11 mouse cellular contexts compared by ENCODE assay signal in the genomic region with DNA sequence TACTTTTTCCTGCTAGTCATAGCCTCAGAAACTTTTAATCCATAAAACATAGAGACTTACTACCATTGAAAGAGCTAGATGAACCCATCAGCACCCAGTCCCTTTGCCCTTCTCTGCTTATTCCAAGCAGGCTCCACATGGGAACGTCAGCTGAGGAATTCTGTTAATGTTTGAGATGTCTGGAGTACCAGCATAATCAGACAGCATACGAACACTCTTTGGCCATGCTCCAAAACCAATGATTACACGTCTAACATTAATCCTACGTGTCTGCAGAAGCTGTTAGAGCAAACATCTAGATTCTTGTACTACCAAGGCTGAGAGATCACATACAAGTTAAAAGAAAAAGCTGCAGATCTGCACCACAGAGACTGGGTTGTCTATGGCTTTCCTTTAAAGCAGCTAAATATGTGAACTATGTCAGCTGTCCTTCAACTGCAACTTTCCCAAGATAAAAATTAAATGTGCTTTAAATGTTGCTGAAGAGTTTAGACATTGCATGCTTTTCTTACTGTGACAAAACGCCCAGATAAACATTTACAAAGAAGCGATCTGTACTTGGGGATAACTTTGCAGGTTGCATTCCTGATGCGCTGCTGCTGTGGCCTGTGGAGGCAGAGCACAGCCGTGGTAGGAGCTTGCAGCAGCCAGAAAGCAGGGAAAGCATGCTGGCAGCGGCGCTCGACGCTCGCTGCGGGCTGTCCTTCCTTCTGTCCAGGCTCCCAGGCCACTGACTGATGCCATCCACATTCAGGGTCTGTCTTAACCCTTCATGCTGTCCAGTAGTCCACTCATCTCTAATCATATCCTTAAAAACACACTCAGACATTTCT. TPM values are rescaled to one million over a fixed set of nuclear protein-coding genes. Genes with fewer than 3 reads are reported as not detected.
A peak's percentile ranks its signal among the peaks of the same experiment; 100 is the strongest.
DNase-seq lines count a peak whose midpoint lies in the region; ATAC-seq lines count a peak whose summit lies in the region.
"Had no signal": no experiment of that assay in that cellular context is flagged by ENCODE, and none has a peak within 500 bp of the region (broad histone marks: within the 10 kb centered on the region; RNA-seq: fewer than 3 reads in every experiment).

No protein-coding gene starts in this region.

- no peak overlapping the region for H3K9ac ChIP-seq in kidney, embryonic 14.5 days (ENCODE audit: low read depth, low read length)
- H3K9ac ChIP-seq in embryonic facial prominence, embryonic 14.5 days (ENCODE audit: low read depth, low read length): 0 out of 2 replicates have a peak overlapping the region, but pooled peaks have one; percentile 26
- H3K9ac ChIP-seq in intestine, embryonic 16.5 days (ENCODE audit: low read depth, low read length): no peak overlapping the region

- no peak overlapping the region for H3K4me2 ChIP-seq in kidney, embryonic 14.5 days (replicated peaks; ENCODE audit: low read depth, low read length)
- no peak overlapping the region for H3K4me2 ChIP-seq in embryonic facial prominence, embryonic 14.5 days (ENCODE audit: low read depth, low read length)
- no peak overlapping the region for H3K4me2 ChIP-seq in intestine, embryonic 16.5 days (ENCODE audit: low read depth, low read length)

- no peak for ATAC-seq in kidney, embryonic 14.5 days (ENCODE audit: low FRiP score, low TSS enrichment)
- ATAC-seq in embryonic facial prominence, embryonic 14.5 days (ENCODE audit: low read depth): no peak
- peak; percentile 32; the same call in 1 of the 2 replicates for ATAC-seq in intestine, embryonic 16.5 days

- H3K4me1 ChIP-seq in kidney, embryonic 14.5 days (ENCODE audit: control insufficient read depth, insufficient read depth, low read length): peaks cover 14% of the 10 kb centered on the region; the same call in 1 of the 2 replicates
- peaks cover 27% of the 10 kb centered on the region for H3K4me1 ChIP-seq in embryonic facial prominence, embryonic 14.5 days (ENCODE audit: control insufficient read depth, insufficient read depth, low read length)
- peaks cover 20% of the 10 kb centered on the region for H3K4me1 ChIP-seq in intestine, embryonic 16.5 days (ENCODE audit: control insufficient read depth, insufficient read depth, low read length)

- H3K27me3 ChIP-seq in kidney, embryonic 14.5 days (ENCODE audit: control insufficient read depth, insufficient read depth, low read length): no peaks in the 10 kb centered on the region
- no peaks in the 10 kb centered on the region for H3K27me3 ChIP-seq in embryonic facial prominence, embryonic 14.5 days (replicated peaks; ENCODE audit: control insufficient read depth, insufficient read depth, low read length)
- no peaks in the 10 kb centered on the region for H3K27me3 ChIP-seq in intestine, embryonic 16.5 days (replicated peaks; ENCODE audit: control insufficient read depth, insufficient read depth, low read length)

- H3K4me3 ChIP-seq in kidney, embryonic 14.5 days (ENCODE audit: low read length): no peak overlapping the region
- H3K4me3 ChIP-seq in embryonic facial prominence, embryonic 14.5 days (ENCODE audit: low read depth, low read length): no peak overlapping the region
- no peak overlapping the region for H3K4me3 ChIP-seq in intestine, embryonic 16.5 days (ENCODE audit: low read length)
- H3K4me3 ChIP-seq: left cerebral cortex, adult 2 months; midbrain, embryonic 10.5 days had no signal

- DNase-seq in kidney, adult 11 months: peak; percentile 50
- peak; percentile 74 for DNase-seq in embryonic facial prominence, embryonic 14.5 days (ENCODE audit: low spot score)
- DNase-seq in lung, postnatal 14 days: peak; percentile 29
- no peak for DNase-seq in left cerebral cortex, adult 18-20 months (ENCODE audit: low spot score in 2 of 2)
- DNase-seq in gastrocnemius, postnatal 14 days: no peak
- no peak for DNase-seq in spleen, postnatal 36 days (ENCODE audit: low spot score in 2 of 2)
- DNase-seq: thymus, adult 2 months had no signal

- H3K36me3 ChIP-seq in kidney, embryonic 14.5 days (ENCODE audit: control insufficient read depth, insufficient read depth, low read length): no peaks in the 10 kb centered on the region
- H3K36me3 ChIP-seq in embryonic facial prominence, embryonic 14.5 days (ENCODE audit: control insufficient read depth, insufficient read depth, low read length): no peaks in the 10 kb centered on the region
- no peaks in the 10 kb centered on the region for H3K36me3 ChIP-seq in intestine, embryonic 16.5 days (ENCODE audit: control insufficient read depth, insufficient read depth, low read length)
- H3K36me3 ChIP-seq: midbrain, embryonic 10.5 days had no signal

- WGBS in kidney, embryonic 14.5 days: 62% methylated on average over 14 of the region's 14 CpGs
- 38% methylated on average over 14 of the region's 14 CpGs for WGBS in embryonic facial prominence, embryonic 14.5 days
- WGBS in intestine, embryonic 16.5 days: 31% methylated on average over 14 of the region's 14 CpGs

- no peak overlapping the region for H3K27ac ChIP-seq in kidney, embryonic 14.5 days (ENCODE audit: low read depth, low read length)
- peak overlapping the region; percentile 13 for H3K27ac ChIP-seq in embryonic facial prominence, embryonic 14.5 days (replicated peaks; ENCODE audit: low read depth, low read length)
- H3K27ac ChIP-seq in intestine, embryonic 16.5 days (ENCODE audit: low read length): peak overlapping the region; percentile 38
- H3K27ac ChIP-seq: left cerebral cortex, adult 2 months; midbrain, embryonic 10.5 days had no signal

- intact Hi-C loops in gastrocnemius, postnatal 14 days (cut with DNase I; ENCODE audit: low total_unique reads): loop anchor here (10.0 kb wide), 1 partner anchor 52 kb away; a partner anchor contains a TSS

- H3K9me3 ChIP-seq in kidney, embryonic 14.5 days (ENCODE audit: control insufficient read depth, low read length): no peaks in the 10 kb centered on the region
- no peaks in the 10 kb centered on the region for H3K9me3 ChIP-seq in embryonic facial prominence, embryonic 14.5 days (ENCODE audit: control insufficient read depth, low read length)
- no peaks in the 10 kb centered on the region for H3K9me3 ChIP-seq in intestine, embryonic 16.5 days (ENCODE audit: control insufficient read depth, low read length)
- H3K9me3 ChIP-seq: midbrain, embryonic 10.5 days had no signal

RNA-seq across cellular contexts. Expression of a gene that starts 49.9 kb away (rescaled TPM):
- 11.5 TPM in 2 replicates for polyA plus RNA-seq in kidney, embryonic 14.5 days (2014; fragmentation: Nextera tagmentation; extraction: Ambion mirVana)
- 13.9 and 16.6 TPM in 2 replicates for polyA plus RNA-seq in embryonic facial prominence, embryonic 14.5 days (2014; fragmentation: Nextera tagmentation; extraction: Ambion mirVana)
- 3.1 and 3.2 TPM in 2 replicates for polyA plus RNA-seq in intestine, embryonic 16.5 days (2015; fragmentation: Nextera tagmentation; extraction: Ambion mirVana)
- 10 to 100 TPM; 16.3 to 18.9 TPM for total RNA-seq in left cerebral cortex, adult 18-20 months (2021)
- 10 to 100 TPM; 29.7 to 34.8 TPM for total RNA-seq in gastrocnemius, postnatal 14 days (2021)

Comparison
In these comparisons a context has a peak if more than half of its experiments do, and no peak if none do; other contexts are left out.
1. DNase-seq: peak in kidney, adult 11 months (single experiment), embryonic facial prominence, embryonic 14.5 days (single experiment) and lung, postnatal 14 days (single experiment); none in left cerebral cortex, adult 18-20 months (0 of 2), gastrocnemius, postnatal 14 days (single experiment) and spleen, postnatal 36 days (0 of 2).